Comparison of ENCODE assay signal across 7 mouse cellular contexts in the genomic region with DNA sequence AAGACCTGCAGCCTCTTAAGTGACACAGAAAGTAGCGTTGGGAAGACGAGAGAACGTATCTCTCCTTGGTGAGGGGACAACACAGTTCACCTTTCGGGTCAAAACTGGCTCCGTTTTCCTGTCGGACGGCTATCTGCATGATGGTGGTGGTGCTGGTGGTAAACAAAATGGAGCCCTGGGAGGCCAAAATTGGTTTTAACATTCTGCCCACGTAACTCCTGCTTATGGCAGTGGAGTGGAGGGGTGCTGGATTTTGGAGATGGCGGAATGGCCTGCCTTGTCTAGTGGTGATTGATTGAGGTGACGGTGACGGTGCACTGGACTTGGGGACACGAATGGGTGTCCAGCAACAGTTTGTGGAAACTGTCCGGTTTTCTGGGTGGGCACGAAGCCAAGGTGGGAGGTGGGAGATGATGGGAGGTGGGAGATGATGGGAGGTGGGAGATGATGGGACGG. TPM values are rescaled to one million over a fixed set of nuclear protein-coding genes. Genes with fewer than 3 reads are reported as not detected.
DNase-seq lines count a peak whose midpoint lies in the region; ATAC-seq and TF ChIP-seq lines count a peak whose summit lies in the region.

No protein-coding gene starts in this region.

- H3K4me3 ChIP-seq in liver, adult 2 months (ENCODE audit: insufficient read depth, low read depth, low read length), result peak overlapping the region; percentile 50
- peak overlapping the region; percentile 52 for H3K4me3 ChIP-seq in midbrain, embryonic 15.5 days

- H3K4me1 ChIP-seq in liver, adult 2 months (ENCODE audit: control insufficient read depth, insufficient read depth, low read length), result no peaks in the 10 kb centered on the region
- H3K4me1 ChIP-seq in midbrain, embryonic 15.5 days, result no peaks in the 10 kb centered on the region

- no peaks in the 10 kb centered on the region for H3K9me3 ChIP-seq in midbrain, embryonic 15.5 days

- no peak for DNase-seq in liver, adult 2 months (ENCODE audit: extremely low read depth, low read depth, low spot score)
- no peak for DNase-seq in liver
- peak; percentile 64 for DNase-seq in embryo, embryonic 11 days
- peak; percentile 43 to 54 for DNase-seq in frontal cortex, postnatal 10 days (ENCODE audit: low spot score in 2 of 2)
- DNase-seq in layer of hippocampus, adult 8-10 months (ENCODE audit: low spot score in 2 of 2), result peak; percentile 18

- H3K4me2 ChIP-seq in midbrain, embryonic 15.5 days, result peak overlapping the region; percentile 80

- peak; percentile 37 for ATAC-seq in midbrain, embryonic 15.5 days (replicated peaks)
- no peak for ATAC-seq in monocyte, adult 5-6 weeks (replicated peaks; ENCODE audit: insufficient number of reproducible peaks, low FRiP score, low TSS enrichment, poor library complexity, severe bottlenecking)

- no peak for TF ChIP-seq POLR2A in liver, adult 2 months (IDR thresholded peaks at IDR 0.05; ENCODE audit: extremely low read depth, insufficient read depth, low read length)

- no peak overlapping the region for H3K27ac ChIP-seq in liver, adult 2 months (replicated peaks; ENCODE audit: insufficient read depth, low read depth, low read length)
- H3K27ac ChIP-seq in midbrain, embryonic 15.5 days, result peak overlapping the region; percentile 58

- H3K27me3 ChIP-seq in liver, adult 2 months (ENCODE audit: control insufficient read depth, insufficient read depth, low read length), result no peaks in the 10 kb centered on the region
- H3K27me3 ChIP-seq in midbrain, embryonic 15.5 days (replicated peaks), result no peaks in the 10 kb centered on the region

- WGBS in liver, adult 2 months, result 56% methylated on average over 15 of the region's 15 CpGs
- 52% methylated on average over 15 of the region's 15 CpGs for WGBS in midbrain, embryonic 15.5 days

- H3K36me3 ChIP-seq in liver, adult 2 months (ENCODE audit: control insufficient read depth, insufficient read depth, low read length), result no peaks in the 10 kb centered on the region
- H3K36me3 ChIP-seq in midbrain, embryonic 15.5 days (replicated peaks), result no peaks in the 10 kb centered on the region

- TF ChIP-seq CTCF in liver, adult 2 months (IDR thresholded peaks at IDR 0.05; ENCODE audit: low read depth, low read length), result no peak

- no peaks in the 10 kb centered on the region for H3K79me2 ChIP-seq in liver, adult 2 months (ENCODE audit: control insufficient read depth, insufficient read depth, low read length)

- peak overlapping the region; percentile 32; the same call in 1 of the 2 replicates for H3K9ac ChIP-seq in liver, adult 2 months (ENCODE audit: low read depth, low read length)
- H3K9ac ChIP-seq in midbrain, embryonic 15.5 days, result peak overlapping the region; percentile 29; the same call in 1 of the 2 replicates

RNA-seq across cellular contexts. Expression of gene Peg10, which starts 1.4 kb away (rescaled TPM):
- total RNA-seq in liver, adult 2 months (2014; rRNA removed), result 0.09 and 0.67 TPM in 2 replicates
- 0.02 and 0.07 TPM in 2 replicates for polyA plus RNA-seq in liver, adult 2 months (2012; rRNA removed)
- total RNA-seq in layer of hippocampus, adult 8-10 months (2022), result 10 to 100 TPM in 3 of 4 experiments, 1 to 10 TPM in 1; 9.6 to 12.3 (median 10.8) TPM
- polyA plus RNA-seq in midbrain, embryonic 15.5 days (2015; fragmentation: Nextera tagmentation; extraction: Ambion mirVana), result 7.9 and 8.5 TPM in 2 replicates
- 0.10 to 1.5 TPM (median 0.43 TPM) in 3 replicates for total RNA-seq in monocyte, adult 5-6 weeks (2017)

RNA-seq across cellular contexts. Expression of gene Sgce, which starts 1.5 kb away (rescaled TPM):
- total RNA-seq in liver, adult 2 months (2014; rRNA removed), result 6.1 and 9.3 TPM in 2 replicates
- polyA plus RNA-seq in liver, adult 2 months (2012; rRNA removed), result 1.6 TPM in 2 replicates
- 10 to 100 TPM; 32.6 to 41.1 (median 36.9) TPM for total RNA-seq in layer of hippocampus, adult 8-10 months (2022)
- 58.5 and 58.9 TPM in 2 replicates for polyA plus RNA-seq in midbrain, embryonic 15.5 days (2015; fragmentation: Nextera tagmentation; extraction: Ambion mirVana)
- 2.6 to 6.1 TPM (median 3.1 TPM) in 3 replicates for total RNA-seq in monocyte, adult 5-6 weeks (2017)

Comparison
In these comparisons a context has a peak if more than half of its experiments do, and no peak if none do; other contexts are left out.
1. DNase-seq: peak in embryo, embryonic 11 days (single experiment), frontal cortex, postnatal 10 days (2 of 2) and layer of hippocampus, adult 8-10 months (2 of 2); none in liver, adult 2 months (single experiment) and liver (single experiment).